Mouse (Mus musculus) Muller cell, postnatal 12 days (primary cell): ENCODE measurements around the gene Soat2.
A peak's percentile ranks its signal among the peaks of the same experiment; 100 is the strongest.

Experiments used
- DNase-seq: peaks from one replicate; pipeline ENCODE4 v3.0.0-alpha.2; 2015; ENCODE audit errors: inconsistent ontology term

Soat2 gene

DNA sequence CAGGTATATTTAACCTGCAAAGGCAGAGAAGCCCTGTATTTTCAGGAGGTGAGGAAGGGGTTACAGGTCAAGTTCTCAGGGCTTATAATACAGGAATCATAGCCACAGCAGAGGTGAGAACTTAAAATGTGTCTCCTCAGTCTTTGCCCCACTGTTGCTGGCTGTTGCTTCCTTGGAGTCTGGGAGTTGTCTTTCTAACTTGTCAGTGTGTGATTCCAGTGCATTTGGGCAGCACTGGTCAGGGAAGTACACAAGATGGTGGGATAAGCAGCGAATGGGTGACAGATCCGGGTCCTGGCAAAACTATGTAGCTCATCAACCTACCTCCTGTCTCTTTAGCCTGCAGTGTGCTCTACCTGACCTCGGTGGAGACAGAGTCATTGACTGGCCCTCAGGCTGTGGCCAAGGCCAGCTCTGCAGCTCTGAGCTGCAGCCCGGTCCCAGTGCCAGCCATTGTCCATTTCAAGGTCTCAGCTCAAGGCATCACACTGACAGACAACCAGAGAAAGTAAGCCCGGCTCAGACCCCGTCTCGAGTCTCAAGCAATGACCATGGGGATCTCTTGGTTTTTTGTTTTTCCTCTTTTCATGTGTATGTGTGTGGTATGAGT is 35.6 kb upstream of the Soat2 start:
- DNase-seq = no peak

DNA sequence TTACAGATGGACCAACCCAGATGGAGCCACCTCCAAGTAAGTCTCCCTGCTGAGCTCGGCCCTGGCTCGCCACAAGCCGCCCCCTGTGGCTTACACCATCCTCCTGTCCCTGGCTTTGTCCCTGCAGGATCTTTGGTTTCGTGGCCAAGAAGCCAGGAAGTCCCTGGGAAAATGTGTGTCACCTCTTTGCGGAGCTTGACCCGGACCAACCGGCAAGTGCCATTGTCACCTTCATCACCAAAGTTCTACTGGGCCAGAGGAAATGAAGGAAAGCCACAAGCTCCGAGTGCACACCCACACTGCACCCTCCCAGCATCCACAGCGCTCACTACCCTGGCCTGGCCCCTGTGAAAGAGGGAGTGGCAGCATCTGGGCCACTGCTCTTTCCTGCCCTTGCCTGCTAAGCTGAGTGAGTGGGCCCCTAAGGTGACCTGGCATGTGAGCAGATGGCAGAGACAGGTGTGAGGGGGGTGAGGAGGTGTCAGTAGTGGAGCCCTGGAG is 34.5 kb upstream of the Soat2 start:
- DNase-seq = no peak

DNA sequence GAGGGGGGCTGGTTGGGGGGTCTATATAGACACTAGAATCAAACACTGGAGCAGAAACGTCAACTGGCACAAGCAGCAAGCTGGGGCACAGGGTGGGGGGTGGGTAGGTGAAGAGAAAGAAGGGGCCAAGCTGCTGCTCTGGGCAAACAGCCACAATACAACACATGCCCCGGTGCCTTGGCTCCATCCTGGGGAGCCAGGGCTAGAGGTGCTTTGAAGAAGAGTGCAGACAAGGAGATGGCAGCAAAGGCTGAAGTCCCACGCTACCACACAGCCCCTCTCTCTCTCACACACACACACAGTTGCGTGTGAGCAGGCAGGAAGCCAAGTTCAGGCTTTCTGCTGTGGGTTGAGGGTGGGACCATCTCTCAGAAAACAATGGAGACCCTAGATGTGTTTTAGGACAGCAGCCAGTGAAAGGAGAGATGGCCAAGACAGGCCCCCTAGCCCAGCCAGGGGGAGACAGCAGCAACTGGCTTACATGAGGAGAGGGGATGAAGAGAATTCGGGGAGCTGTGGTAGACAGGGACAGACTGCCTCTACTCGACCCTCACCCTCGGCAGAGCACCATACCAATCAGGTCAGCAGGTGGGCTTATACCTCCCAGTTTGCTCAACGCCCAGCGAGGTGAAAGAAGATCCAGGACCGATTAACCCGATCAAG is 33.4 kb upstream of the Soat2 start:
- no peak for DNase-seq

DNA sequence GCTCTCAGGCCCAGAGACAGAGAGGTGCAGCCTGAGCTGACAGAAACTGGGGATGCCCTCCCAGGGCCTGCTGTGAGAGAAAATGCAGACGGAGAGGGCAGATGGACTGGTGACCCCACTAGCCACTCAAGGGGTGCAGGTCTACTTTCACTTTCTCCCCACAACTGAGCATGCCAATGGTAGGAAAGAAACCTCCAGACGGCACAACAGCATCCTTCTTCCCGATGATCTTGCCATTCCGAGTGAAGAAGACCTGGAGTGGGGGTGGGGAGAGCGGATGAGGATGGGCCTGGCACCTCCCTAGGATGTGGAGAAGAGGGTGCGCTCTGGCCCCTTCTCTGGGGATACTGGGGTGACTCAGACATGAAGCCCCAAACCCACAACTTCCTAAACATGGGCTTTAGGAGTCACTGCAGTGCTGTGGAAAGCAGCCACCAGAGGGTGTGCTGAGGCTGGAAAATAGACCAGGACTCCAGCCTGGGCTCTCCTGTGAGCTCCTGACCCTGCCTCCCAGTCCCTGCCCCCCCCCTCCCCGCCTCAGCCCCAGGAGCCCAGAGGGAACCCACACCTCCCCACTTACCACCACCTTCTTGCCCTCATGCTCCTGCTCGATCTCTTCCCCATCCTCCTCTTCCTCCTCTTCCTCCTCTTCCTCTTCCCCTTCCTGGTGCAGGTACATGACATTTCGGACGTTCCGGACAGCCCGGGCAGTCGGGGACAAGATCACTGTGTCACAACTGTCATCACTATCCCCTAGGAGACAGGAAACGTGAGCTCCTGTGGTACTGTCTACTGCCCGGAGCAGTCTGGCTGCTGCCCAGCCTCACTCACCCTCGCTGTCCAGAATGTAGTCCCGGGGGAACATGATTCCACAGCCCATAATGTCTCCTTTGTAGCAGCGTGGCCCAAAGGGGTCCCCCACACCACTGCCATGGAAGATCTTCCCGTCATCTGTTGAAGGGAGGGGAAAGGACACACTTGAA is 32.6 kb upstream of the Soat2 start:
- no peak for DNase-seq

DNA sequence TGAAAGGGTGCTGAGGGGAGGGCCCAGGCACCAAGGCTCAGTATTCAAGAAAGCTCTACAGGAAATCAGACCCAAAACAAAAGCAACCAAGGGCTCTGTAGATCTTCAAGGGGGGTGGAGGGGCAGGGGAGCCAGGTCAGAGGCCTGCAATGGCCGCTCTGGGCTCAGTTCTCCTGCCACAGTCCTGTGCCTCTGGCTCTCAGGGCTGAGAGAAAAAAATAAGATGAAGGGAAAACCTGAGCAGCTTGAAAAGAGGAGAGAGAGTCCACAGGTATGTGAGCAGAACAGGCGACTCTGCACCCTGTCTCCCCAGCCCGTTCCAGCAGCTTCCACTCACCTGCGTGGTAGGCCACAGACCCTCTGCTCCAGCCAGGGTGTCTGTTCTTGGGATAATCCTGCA is 31.7 kb upstream of the Soat2 start:
- DNase-seq = no peak

DNA sequence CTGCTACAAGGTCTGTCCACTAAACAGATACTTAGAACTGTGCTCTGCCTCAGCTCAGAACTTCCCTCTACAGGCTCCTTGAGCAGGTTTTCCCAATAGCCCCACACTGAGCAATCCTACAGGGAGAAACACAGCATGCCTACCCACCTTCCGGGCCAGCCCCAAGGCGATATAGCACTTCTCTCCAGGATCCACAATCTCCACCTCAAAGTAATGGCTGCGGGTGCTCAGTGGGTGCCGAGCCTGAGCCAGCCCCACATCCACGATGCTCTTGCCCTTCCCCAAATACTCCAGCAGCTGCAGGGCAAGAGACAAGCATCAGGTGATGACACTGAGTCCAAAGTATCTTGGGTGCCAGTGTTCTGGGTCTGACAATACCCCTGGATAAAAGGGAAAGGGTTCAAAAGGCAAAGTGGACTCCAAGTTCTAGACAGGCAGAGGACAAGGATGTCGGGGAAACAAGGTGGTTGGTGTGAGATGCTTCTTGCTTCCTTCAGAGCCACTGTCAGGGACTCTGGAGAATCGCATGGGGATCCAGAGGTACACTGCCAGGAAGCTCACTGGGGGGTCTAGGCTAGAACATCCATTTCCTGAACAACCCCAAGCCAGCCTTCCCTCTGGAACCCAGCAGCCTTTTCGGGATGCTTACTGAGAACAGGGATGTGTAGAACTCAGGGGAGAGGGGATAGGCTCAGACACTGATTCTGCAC is 31.1 kb upstream of the Soat2 start:
- no peak for DNase-seq

DNA sequence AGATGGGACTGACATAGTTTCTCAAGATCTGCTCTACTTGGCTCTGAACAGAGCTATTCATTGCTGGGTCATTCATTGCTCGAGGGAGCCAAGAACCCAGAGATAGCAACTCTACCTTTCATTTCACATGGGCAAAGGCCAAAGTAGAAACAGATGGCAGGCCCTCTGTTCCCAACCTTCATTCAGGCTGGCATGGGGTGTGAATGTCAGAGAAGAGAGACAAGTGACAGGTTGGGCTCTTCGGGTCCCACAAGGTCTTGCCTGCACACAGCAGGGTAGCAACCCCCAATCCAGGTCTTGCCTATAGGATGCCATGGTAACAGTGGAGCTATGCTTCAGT is 30.5 kb upstream of the Soat2 start:
- DNase-seq = no peak

DNA sequence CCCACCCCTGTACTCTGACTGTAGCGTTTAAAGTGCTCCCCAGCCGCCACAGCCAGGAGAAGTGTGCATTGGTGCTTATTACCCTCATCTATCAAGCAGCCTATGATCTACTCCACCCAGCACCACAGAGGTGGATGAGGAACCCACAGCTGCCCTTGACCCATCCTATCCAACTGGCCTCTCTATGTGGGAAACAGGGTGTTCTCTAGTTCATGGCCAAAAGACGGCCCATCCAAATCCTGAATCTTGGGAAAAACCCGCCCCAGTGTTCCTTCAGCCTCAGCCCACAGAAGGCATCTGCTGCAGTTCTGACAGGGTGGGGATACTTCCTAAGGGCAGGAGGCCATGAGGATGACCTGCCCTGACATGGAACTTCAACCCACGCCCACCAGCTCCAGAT is 29.8 kb upstream of the Soat2 start:
- no peak for DNase-seq

DNA sequence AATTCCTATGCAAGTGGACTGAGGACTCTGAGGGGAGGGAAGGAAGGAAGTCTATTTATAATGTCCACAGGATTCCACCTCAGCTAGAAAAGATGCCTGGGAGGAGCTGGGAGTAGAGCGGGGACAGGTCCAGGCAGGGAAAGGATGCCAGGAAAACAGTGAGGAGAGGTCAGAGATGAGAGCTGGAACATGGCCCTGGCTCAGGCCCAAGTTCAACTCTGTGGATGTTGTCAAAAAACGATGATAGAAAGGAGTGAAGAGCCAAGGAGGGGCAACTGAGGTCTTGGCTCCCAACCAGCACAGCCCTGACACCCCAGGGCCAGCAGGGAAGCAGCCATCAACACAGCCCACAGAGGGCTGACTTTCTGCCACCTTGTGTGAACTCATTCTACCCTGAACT is 24.0 kb upstream of the Soat2 start:
- no peak for DNase-seq

DNA sequence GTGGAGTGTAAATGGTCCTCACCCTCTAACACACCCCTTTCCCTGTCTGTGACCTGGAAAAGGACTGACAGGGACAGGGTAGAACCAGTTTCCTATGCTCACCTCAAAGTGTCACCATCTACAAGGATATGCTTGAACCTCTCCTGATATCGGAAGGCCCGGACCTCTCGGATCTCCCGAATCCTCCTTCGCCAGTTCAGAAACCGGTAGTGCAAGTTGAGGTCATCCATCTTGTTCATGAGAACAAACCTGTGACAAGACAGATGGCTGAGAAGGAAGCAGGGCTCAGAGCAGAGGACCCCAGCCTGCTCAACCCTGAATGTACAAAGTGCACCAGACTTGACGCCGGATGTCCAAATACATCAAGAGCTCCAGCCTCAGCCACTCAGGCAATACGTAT is 17.0 kb upstream of the Soat2 start:
- no peak for DNase-seq

DNA sequence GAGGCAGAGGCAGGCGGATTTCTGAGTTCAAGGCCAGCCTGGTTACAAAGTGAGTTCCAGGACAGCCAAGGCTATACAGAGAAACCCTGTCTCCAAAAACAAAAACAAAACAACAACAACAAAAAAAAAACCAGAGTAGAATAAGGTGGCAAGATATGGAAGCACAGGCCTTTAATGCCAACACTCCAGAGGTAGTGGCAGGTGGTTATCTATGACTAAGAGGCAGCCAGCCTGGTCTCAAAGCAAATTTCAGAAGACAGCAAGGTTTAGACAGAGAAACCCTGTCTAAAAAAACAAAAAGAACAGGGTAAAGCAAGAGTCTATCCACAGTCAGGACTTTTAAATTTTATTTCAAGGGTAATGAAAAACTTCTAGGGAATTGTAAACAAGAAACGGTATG is 15.6 kb upstream of the Soat2 start:
- no peak for DNase-seq

DNA sequence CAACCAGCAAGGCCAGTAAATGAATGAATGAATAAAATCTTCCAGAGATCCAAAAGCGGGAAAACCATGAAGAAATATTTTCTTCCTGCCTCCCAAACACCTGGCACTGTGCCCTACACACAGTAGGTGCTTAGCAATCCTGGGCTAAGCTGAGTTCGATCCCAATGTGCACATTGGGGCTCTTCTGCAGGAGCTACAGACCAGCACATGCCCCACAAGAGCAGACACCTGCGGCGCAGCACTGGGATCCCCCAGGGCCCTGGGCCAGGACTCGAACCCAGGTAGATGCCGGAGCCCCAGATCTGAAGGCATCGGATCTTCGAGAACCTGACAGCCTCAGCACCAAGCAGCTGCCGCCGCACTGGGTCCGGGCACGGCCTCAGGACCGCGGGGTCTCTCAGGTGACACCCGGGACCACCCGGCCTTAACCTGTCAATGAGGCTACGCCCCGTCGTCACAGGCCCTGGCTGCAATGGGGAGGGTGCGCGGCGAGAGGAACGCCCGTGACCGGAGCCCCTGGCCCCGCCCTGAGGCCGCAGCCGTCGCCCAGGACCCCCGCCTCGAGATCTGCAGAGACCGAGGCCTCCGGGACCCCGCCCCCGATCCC is 14.7 kb upstream of the Soat2 start:
- no peak for DNase-seq

DNA sequence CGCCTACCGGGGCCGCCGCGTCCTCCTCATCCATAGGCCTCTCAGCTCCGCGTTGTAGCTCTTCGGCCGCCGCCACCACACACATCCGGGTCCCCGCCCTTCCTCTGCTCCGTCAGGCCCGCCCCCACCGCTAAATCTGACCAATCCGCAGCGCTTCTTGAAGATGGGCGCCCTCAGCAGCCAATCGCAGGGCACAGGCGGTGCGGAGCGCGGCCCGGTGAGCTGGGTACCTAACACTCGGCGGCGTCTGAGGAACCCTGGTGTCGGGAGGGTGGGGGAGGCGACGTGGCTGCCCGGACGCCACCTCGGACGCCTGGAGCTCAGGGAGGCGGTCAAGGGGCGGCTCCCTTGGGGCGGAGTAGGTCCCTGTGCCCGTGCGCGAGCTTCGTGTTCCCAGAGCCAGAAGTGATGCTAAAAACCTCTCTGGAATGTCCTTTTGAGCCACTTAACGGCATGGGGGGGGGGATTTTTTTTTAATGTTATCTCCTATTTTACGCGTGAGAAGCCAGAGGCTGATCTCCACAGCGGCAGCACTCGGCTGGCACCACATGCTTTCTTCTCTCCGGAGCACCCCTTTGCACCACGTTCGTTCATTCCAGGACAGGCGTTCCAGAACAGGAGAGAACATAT is 14.1 kb upstream of the Soat2 start, which contains the start of gene Spryd3:
TSS of gene Spryd3 (minus strand) at position 106 of the 630 bp plus-strand sequence.
- peak; percentile 99 for DNase-seq

DNA sequence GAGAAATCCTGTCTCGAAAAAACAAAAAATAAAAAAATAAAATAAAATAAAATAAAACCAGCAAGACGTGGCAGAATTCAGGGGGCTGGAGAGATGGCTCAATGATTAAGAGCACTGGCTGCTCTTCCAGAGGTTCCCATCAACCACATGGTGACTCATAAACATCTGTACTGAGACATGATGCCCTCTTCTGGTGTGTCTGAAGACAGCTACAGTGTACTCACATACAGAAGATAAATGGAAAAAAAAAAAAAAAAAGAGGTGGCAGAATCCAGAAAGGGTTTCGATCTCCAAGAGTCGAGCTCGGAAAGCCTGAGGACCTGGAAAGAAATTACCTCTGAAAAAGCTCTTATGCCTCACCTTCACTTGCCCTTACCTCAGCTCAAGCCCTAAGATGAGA is 9.2 kb upstream of the Soat2 start:
- no peak for DNase-seq

DNA sequence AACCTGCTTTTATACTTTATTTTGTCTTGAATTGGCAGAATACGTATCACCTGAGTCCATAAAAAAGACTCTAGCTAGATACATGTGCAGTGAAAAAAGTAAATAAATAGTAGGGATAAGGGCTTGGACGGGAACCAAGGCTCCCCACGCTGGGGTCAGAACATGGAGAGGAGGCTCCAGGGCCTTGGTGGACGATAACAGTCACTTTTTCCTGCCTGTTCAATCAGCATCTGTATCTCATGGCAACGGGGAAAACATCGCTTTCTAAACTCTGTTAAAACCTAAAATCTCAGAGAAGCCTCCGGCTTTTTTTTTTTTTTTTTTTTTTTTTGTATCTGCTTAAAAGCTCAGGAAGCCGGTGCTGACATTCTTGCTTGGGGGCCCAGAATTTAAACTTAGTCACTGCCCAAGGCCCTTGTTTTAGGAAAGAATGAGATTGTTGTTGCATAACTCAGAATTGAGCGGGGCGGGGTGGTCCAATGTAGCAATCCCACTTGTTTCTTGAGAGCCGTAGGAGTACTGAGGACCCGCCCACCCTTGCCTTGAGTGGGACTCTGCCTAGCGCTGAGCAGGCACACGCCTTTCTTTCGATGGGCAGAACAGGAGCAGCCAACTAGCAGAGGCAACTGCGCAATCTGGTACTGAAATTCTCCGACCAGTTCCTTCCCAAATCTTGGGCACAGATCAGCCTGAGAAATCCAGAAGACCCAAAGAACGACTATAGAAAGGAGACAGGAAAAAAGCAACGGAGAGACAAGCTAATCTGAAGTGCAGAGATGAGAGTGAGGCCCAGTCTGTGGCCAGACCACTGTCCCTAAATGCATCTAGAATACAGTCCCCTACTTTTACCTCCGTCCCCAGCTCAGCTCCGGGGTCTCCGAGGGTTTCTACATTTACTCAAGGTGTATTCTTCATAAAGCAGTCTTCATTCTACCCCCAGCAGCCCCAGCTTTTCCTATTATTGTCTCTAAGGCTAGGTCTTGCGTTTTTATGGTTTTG is 7.1 kb upstream of the Soat2 start:
- peak; percentile 58 for DNase-seq

DNA sequence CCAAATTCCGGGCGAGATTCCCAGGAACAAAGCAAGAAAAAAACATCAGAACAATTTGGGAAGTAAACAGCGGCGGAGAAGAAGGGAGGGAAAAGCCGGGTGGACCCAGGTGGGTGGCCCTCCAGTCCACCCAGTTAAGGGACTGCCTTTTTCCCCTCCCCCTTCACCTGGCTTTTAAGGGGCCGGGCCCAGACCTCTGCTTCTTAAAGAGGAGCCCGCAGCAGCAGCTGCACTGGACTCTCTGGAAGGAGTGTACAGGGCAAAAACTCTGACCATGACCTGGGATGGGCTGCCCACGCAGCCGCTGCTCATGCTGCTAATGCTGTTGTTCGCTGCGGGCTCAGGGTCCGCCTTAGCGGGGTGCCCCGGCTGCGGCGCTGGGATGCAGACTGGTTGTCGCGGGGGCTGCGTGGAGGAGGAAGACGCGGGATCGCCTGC is 6.0 kb upstream of the Soat2 start, which contains the start of gene Igfbp6:
TSS of gene Igfbp6 (plus strand) at position 89 of the 438 bp plus-strand sequence.
- no peak for DNase-seq

DNA sequence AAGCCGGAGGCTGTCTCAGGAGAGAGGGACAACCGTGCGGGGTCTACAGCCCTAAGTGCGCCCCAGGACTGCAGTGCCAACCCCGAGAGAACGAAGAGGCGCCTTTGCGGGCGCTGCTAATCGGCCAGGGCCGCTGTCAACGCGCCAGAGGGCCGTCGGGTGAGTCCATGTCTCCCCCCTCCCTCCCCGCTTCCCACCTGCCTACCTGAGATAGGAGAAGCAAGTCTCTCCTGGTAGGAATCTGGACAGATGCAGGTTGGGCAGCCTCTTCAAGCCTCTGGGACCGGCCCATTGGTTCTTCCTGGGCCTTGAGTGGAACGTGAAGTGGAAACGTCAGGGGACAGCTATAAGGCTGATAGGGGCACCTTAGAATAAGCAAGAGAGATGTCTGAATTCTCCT is 5.6 kb upstream of the Soat2 start:
- DNase-seq = no peak

DNA sequence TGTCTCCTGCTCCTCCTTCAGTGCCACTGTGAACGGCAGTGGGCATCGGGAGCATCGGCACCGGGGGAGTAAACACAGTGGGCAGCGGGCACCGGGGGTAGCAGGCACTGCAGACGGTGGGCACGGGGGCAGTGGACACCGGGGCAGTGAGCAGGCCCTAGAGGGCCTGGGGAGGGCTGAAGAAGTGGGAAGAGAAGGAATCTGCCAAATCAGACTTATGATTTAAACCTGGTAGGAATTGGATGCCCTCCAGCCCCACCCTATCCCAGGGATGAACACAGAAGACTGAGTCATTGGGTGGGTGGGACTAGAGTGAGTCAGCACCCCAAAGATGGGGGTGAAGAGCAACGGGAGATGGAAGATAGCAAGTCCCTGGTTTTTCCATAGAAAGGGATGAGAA is 5.0 kb upstream of the Soat2 start:
- peak; percentile 80 for DNase-seq

DNA sequence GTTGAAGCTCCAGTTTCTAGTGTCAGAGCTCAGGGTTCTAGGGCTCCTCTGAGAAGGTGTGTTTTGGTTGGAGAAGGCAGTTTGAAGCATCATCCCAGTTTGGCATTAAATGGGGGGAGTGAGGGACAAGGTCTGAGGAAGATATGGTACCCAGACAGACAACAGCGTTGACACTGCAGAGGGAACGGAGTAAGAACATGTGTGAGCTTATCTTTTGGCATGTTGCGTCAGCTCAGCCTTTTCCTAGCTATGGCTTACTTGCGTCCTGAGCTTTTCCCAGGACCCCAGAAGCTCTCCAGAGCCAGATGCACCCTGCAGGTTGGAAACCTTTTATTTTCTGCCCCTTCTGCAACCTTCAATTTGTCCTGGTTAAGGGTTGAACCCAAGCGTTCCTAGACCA is 4.2 kb upstream of the Soat2 start:
- no peak for DNase-seq

DNA sequence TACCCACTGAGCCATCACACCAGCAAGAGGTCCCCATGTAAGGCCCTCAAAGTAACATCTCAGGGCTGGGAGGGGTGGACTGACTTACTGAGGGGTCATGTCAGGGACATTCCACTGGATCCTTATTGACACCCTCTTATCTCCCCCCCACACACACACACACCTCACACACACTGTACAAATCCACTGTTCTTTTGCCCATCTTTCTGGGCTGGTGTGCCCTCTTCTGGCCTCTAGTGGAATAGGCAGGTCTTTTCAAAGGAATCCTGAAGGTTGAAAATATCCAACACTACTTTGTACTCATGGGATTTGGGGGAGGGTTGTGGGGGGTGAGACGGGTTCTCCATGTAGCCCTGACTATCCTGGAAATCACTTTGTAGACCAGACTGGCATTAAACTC is 3.4 kb upstream of the Soat2 start:
- peak; percentile 38 for DNase-seq
